In genomic region chr9:66158885-66159430, GRCm38 (mm10) we compare ENCODE assay signal across 10 mouse cellular contexts. TPM values are rescaled to one million over a fixed set of nuclear protein-coding genes. Genes with fewer than 3 reads are reported as not detected.
DNase-seq lines count a peak whose midpoint lies in the region; ATAC-seq and TF ChIP-seq lines count a peak whose summit lies in the region.
"Had no signal": no experiment of that assay in that cellular context is flagged by ENCODE, and none has a peak within 500 bp of the region (broad histone marks: within the 10 kb centered on the region; RNA-seq: fewer than 3 reads in every experiment).

No protein-coding gene starts in this region.

- intact Hi-C loops in heart, adult 2 months (cut with DNase I): loop anchor here (2.0 to 5.0 kb wide), 4 partner anchors 60 to 213 kb away; no protein-coding TSS in a partner anchor
- intact Hi-C loops in heart, postnatal 25 days (cut with DNase I): loop anchor here (1.0 to 5.0 kb wide), 3 partner anchors 83 to 124 kb away; no protein-coding TSS in a partner anchor

- peak overlapping the region; percentile 88 for H3K9ac ChIP-seq in heart, adult 2 months (ENCODE audit: low read depth, low read length)
- H3K9ac ChIP-seq in midbrain, embryonic 12.5 days (replicated peaks): no peak overlapping the region
- no peak overlapping the region for H3K9ac ChIP-seq in midbrain, embryonic 14.5 days (replicated peaks; ENCODE audit: low read length)
- no peak overlapping the region for H3K9ac ChIP-seq in limb, embryonic 12.5 days (replicated peaks)

- H3K36me3 ChIP-seq in heart, adult 2 months (ENCODE audit: control insufficient read depth, insufficient read depth, low read length): no peaks in the 10 kb centered on the region
- no peaks in the 10 kb centered on the region for H3K36me3 ChIP-seq in midbrain, embryonic 12.5 days
- no peaks in the 10 kb centered on the region for H3K36me3 ChIP-seq in midbrain, embryonic 14.5 days (ENCODE audit: control insufficient read depth, insufficient read depth, low read length)
- no peaks in the 10 kb centered on the region for H3K36me3 ChIP-seq in limb, embryonic 12.5 days

- peaks cover 10% of the 10 kb centered on the region for H3K4me1 ChIP-seq in heart, adult 2 months (ENCODE audit: control insufficient read depth, insufficient read depth, low read length)
- H3K4me1 ChIP-seq in midbrain, embryonic 12.5 days: 0 out of 2 replicates have a peak, but pooled peaks cover 6% of the 10 kb centered on the region
- H3K4me1 ChIP-seq in midbrain, embryonic 14.5 days (ENCODE audit: control insufficient read depth, insufficient read depth, low read length): no peaks in the 10 kb centered on the region
- H3K4me1 ChIP-seq in limb, embryonic 12.5 days (replicated peaks): no peaks in the 10 kb centered on the region

- WGBS in heart, adult 2 months: 81% methylated on average over 6 of the region's 6 CpGs
- 85% methylated on average over 6 of the region's 6 CpGs for WGBS in midbrain, embryonic 12.5 days
- WGBS in midbrain, embryonic 14.5 days: 84% methylated on average over 6 of the region's 6 CpGs
- WGBS in limb, embryonic 12.5 days: 84% methylated on average over 6 of the region's 6 CpGs

- H3K4me2 ChIP-seq in midbrain, embryonic 12.5 days (replicated peaks): peak overlapping the region; percentile 49; the same call in 1 of the 2 replicates
- no peak overlapping the region for H3K4me2 ChIP-seq in midbrain, embryonic 14.5 days (ENCODE audit: low read length)
- peak overlapping the region; percentile 64 for H3K4me2 ChIP-seq in limb, embryonic 12.5 days

- TF ChIP-seq CTCF in heart, adult 2 months (IDR thresholded peaks at IDR 0.05): no peak

- H3K9me3 ChIP-seq in midbrain, embryonic 12.5 days: no peaks in the 10 kb centered on the region
- H3K9me3 ChIP-seq in midbrain, embryonic 14.5 days (ENCODE audit: control insufficient read depth, low read length): no peaks in the 10 kb centered on the region
- H3K9me3 ChIP-seq in limb, embryonic 12.5 days: no peaks in the 10 kb centered on the region

- no peaks in the 10 kb centered on the region for H3K79me2 ChIP-seq in heart, adult 2 months (replicated peaks; ENCODE audit: control insufficient read depth, insufficient read depth, low read length)

- TF ChIP-seq POLR2A in heart, adult 2 months (IDR thresholded peaks at IDR 0.05; ENCODE audit: insufficient read depth, low read depth, low read length): no peak

- ATAC-seq in midbrain, embryonic 12.5 days (ENCODE audit: low FRiP score, low read depth): no peak
- no peak for ATAC-seq in midbrain, embryonic 14.5 days (ENCODE audit: low FRiP score, low TSS enrichment)
- ATAC-seq in limb, embryonic 12.5 days (ENCODE audit: insufficient number of reproducible peaks, insufficient read depth, low FRiP score, low TSS enrichment, low read depth): no peak

- H3K27ac ChIP-seq in heart, adult 2 months: peak overlapping the region; percentile 71; the same call in 1 of the 2 replicates
- no peak overlapping the region for H3K27ac ChIP-seq in midbrain, embryonic 12.5 days (replicated peaks)
- H3K27ac ChIP-seq in midbrain, embryonic 14.5 days (replicated peaks; ENCODE audit: low read depth, low read length): no peak overlapping the region
- H3K27ac ChIP-seq in limb, embryonic 12.5 days: no peak overlapping the region
- H3K27ac ChIP-seq: left cerebral cortex, adult 2 months had no signal

- TF ChIP-seq EP300 in heart, adult 2 months (IDR thresholded peaks at IDR 0.05; ENCODE audit: insufficient read depth, low read depth, low read length): no peak

- H3K4me3 ChIP-seq in heart, adult 2 months: peak overlapping the region; percentile 74
- no peak overlapping the region for H3K4me3 ChIP-seq in midbrain, embryonic 12.5 days
- no peak overlapping the region for H3K4me3 ChIP-seq in midbrain, embryonic 14.5 days (replicated peaks; ENCODE audit: low read depth, low read length)
- no peak overlapping the region for H3K4me3 ChIP-seq in limb, embryonic 12.5 days (replicated peaks)

- no peaks in the 10 kb centered on the region for H3K27me3 ChIP-seq in heart, adult 2 months (ENCODE audit: control insufficient read depth, insufficient read depth, low read length)
- peaks cover 36% of the 10 kb centered on the region for H3K27me3 ChIP-seq in midbrain, embryonic 12.5 days
- H3K27me3 ChIP-seq in midbrain, embryonic 14.5 days (ENCODE audit: control insufficient read depth, insufficient read depth, low read length): peaks cover 18% of the 10 kb centered on the region
- peaks cover 35% of the 10 kb centered on the region for H3K27me3 ChIP-seq in limb, embryonic 12.5 days

- DNase-seq in heart, adult 2 months: no peak
- no peak for DNase-seq in heart, postnatal 25 days (ENCODE audit: low spot score)
- DNase-seq in midbrain, embryonic 14.5 days: no peak
- DNase-seq in spleen, postnatal 4 days (ENCODE audit: low spot score in 2 of 2): peak; percentile 66 to 72
- DNase-seq in testis, postnatal 10 days (ENCODE audit: low spot score): no peak
- DNase-seq in yolk sac, embryonic 10.5 days (ENCODE audit: low spot score): no peak
- DNase-seq: B cell, adult 2 months had no signal

RNA-seq across cellular contexts. Expression of gene Dapk2, which starts 0.9 kb away (rescaled TPM):
- 1 to 10 TPM; 5.8 TPM for total RNA-seq in heart, adult 2 months (2021)
- 5.6 and 8.5 TPM in 2 replicates for polyA plus RNA-seq in heart, adult 2 months (2012; rRNA removed)
- total RNA-seq in heart, postnatal 25 days (2021): 1 to 10 TPM; 5.3 TPM
- 3.7 and 4.3 TPM in 2 replicates for polyA plus RNA-seq in midbrain, embryonic 12.5 days (2016; fragmentation: Nextera tagmentation; extraction: Ambion mirVana)
- polyA plus RNA-seq in midbrain, embryonic 14.5 days (2014; fragmentation: Nextera tagmentation; extraction: Ambion mirVana): 0.66 and 0.78 TPM in 2 replicates
- polyA plus RNA-seq in limb, embryonic 12.5 days (2016; fragmentation: Nextera tagmentation; extraction: Ambion mirVana): 5.2 and 5.7 TPM in 2 replicates

RNA-seq across cellular contexts. Expression of gene Ciao2a, which starts 32.5 kb away (rescaled TPM):
- total RNA-seq in heart, adult 2 months (2021): 10 to 100 TPM; 59.7 to 68.1 TPM
- polyA plus RNA-seq in heart, adult 2 months (2012; rRNA removed): 19.5 and 31.2 TPM in 2 replicates
- total RNA-seq in heart, postnatal 25 days (2021): 10 to 100 TPM; 62.4 to 64.9 TPM
- 126 and 133 TPM in 2 replicates for polyA plus RNA-seq in midbrain, embryonic 12.5 days (2016; fragmentation: Nextera tagmentation; extraction: Ambion mirVana)
- polyA plus RNA-seq in midbrain, embryonic 14.5 days (2014; fragmentation: Nextera tagmentation; extraction: Ambion mirVana): 68.4 and 76.2 TPM in 2 replicates
- polyA plus RNA-seq in limb, embryonic 12.5 days (2016; fragmentation: Nextera tagmentation; extraction: Ambion mirVana): 172 and 176 TPM in 2 replicates

RNA-seq across cellular contexts. Expression of gene Snx1, which starts 32.6 kb away (rescaled TPM):
- 10 to 100 TPM; 24.8 to 27.6 TPM for total RNA-seq in heart, adult 2 months (2021)
- 19.2 and 25.2 TPM in 2 replicates for polyA plus RNA-seq in heart, adult 2 months (2012; rRNA removed)
- 10 to 100 TPM; 27.6 to 30.4 TPM for total RNA-seq in heart, postnatal 25 days (2021)
- 135 and 136 TPM in 2 replicates for polyA plus RNA-seq in midbrain, embryonic 12.5 days (2016; fragmentation: Nextera tagmentation; extraction: Ambion mirVana)
- polyA plus RNA-seq in midbrain, embryonic 14.5 days (2014; fragmentation: Nextera tagmentation; extraction: Ambion mirVana): 55.6 and 87.9 TPM in 2 replicates
- polyA plus RNA-seq in limb, embryonic 12.5 days (2016; fragmentation: Nextera tagmentation; extraction: Ambion mirVana): 126 and 128 TPM in 2 replicates

Comparison
In these comparisons a context has a peak if more than half of its experiments do, and no peak if none do; other contexts are left out.
1. DNase-seq: peak in spleen, postnatal 4 days (2 of 2); none in heart, adult 2 months (0 of 2), heart, postnatal 25 days (single experiment), midbrain, embryonic 14.5 days (single experiment), testis, postnatal 10 days (single experiment) and yolk sac, embryonic 10.5 days (single experiment).